In the genomic region with DNA sequence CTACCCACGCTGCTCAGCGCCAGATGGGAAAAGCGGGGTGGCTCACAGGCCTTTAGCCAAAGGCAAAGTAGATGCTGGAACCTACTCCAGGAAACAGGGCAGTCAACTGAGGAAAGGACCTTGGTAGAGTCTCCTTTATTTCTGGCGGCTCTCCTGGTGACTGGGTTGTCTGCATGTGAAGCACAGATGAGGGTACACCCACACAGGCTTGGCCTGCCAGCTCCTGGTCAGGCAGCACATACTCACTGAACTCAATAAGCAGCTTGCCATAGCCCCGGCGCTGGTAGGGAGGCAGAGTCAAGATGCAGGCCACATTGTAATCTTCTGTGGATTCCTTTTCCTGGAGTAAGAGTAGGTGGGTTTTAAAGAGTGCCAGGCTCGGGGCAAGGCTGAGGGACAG, we compare ENCODE assay signal across 24 mouse cellular contexts. TPM values are rescaled to one million over a fixed set of nuclear protein-coding genes. Genes with fewer than 3 reads are reported as not detected.
DNase-seq lines count a peak whose midpoint lies in the region; ATAC-seq and TF ChIP-seq lines count a peak whose summit lies in the region.
"Had no signal": no experiment of that assay in that cellular context is flagged by ENCODE, and none has a peak within 500 bp of the region (broad histone marks: within the 10 kb centered on the region; RNA-seq: fewer than 3 reads in every experiment).

No protein-coding gene starts in this region.

- H3K27ac ChIP-seq in embryonic facial prominence, embryonic 13.5 days = no peak overlapping the region
- no peak overlapping the region for H3K27ac ChIP-seq in embryonic facial prominence, embryonic 10.5 days (replicated peaks)
- H3K27ac ChIP-seq in layer of hippocampus, adult 2 months = peak overlapping the region; percentile 32; the same call in 1 of the 2 replicates
- H3K27ac ChIP-seq: embryonic facial prominence, embryonic 15.5 days; forebrain, embryonic 12.5 days; heart, embryonic 10.5 days; heart, embryonic 15.5 days; hindbrain, postnatal 0 days had no signal

- no peak for DNase-seq in embryonic facial prominence, embryonic 10.5 days (ENCODE audit: low spot score)
- peak in 1 of 2 experiments; percentile 21 for DNase-seq in layer of hippocampus, adult 2 months (ENCODE audit: low spot score in 2 of 2)
- DNase-seq in layer of hippocampus, adult 9-10 months (ENCODE audit: low spot score) = no peak
- DNase-seq in right cerebral cortex, adult 18-20 months = peak; percentile 45
- no peak for DNase-seq in right cerebral cortex, postnatal 14 days
- DNase-seq in kidney, postnatal 36 days = no peak
- DNase-seq: adrenal gland, postnatal 14 days; cerebellum, adult 2 months; gastrocnemius, postnatal 10 days; heart, postnatal 14 days had no signal

- peak overlapping the region; percentile 40; the same call in 1 of the 2 replicates for H3K9ac ChIP-seq in embryonic facial prominence, embryonic 13.5 days
- H3K9ac ChIP-seq: embryonic facial prominence, embryonic 15.5 days; forebrain, embryonic 12.5 days; heart, embryonic 15.5 days had no signal

- no peaks in the 10 kb centered on the region for H3K27me3 ChIP-seq in embryonic facial prominence, embryonic 13.5 days
- H3K27me3 ChIP-seq in embryonic facial prominence, embryonic 10.5 days (replicated peaks; ENCODE audit: low read depth, poor library complexity, severe bottlenecking) = no peaks in the 10 kb centered on the region
- H3K27me3 ChIP-seq: CH12.LX; embryonic facial prominence, embryonic 15.5 days; forebrain, embryonic 12.5 days; heart, embryonic 15.5 days; Patski had no signal

- H3K9me3 ChIP-seq in embryonic facial prominence, embryonic 13.5 days = no peaks in the 10 kb centered on the region
- no peaks in the 10 kb centered on the region for H3K9me3 ChIP-seq in embryonic facial prominence, embryonic 10.5 days
- H3K9me3 ChIP-seq: embryonic facial prominence, embryonic 15.5 days; forebrain, embryonic 12.5 days; heart, embryonic 10.5 days; heart, embryonic 15.5 days had no signal

- peaks cover 64% of the 10 kb centered on the region for H3K36me3 ChIP-seq in embryonic facial prominence, embryonic 13.5 days
- peaks cover 64% of the 10 kb centered on the region for H3K36me3 ChIP-seq in embryonic facial prominence, embryonic 10.5 days (replicated peaks)

- no peak overlapping the region for H3K4me2 ChIP-seq in embryonic facial prominence, embryonic 13.5 days
- H3K4me2 ChIP-seq: embryonic facial prominence, embryonic 15.5 days; forebrain, embryonic 12.5 days; heart, embryonic 15.5 days had no signal

- peaks cover 37% of the 10 kb centered on the region for H3K4me1 ChIP-seq in embryonic facial prominence, embryonic 13.5 days
- H3K4me1 ChIP-seq in embryonic facial prominence, embryonic 10.5 days = peaks cover 30% of the 10 kb centered on the region

- WGBS in embryonic facial prominence, embryonic 13.5 days = 89% methylated on average over 7 of the region's 7 CpGs
- 94% methylated on average over 7 of the region's 7 CpGs for WGBS in embryonic facial prominence, embryonic 10.5 days

- no peak for TF ChIP-seq CTCF in layer of hippocampus, adult 2 months (conservative IDR thresholded peaks at IDR 0.05)

- no peak overlapping the region for H3K4me3 ChIP-seq in embryonic facial prominence, embryonic 13.5 days
- H3K4me3 ChIP-seq in embryonic facial prominence, embryonic 10.5 days = no peak overlapping the region
- H3K4me3 ChIP-seq in layer of hippocampus, adult 2 months = no peak overlapping the region
- H3K4me3 ChIP-seq: embryonic facial prominence, embryonic 15.5 days; erythroblast, embryonic 14.5 days; forebrain, embryonic 12.5 days; heart, embryonic 10.5 days; heart, embryonic 15.5 days had no signal

- ATAC-seq in embryonic facial prominence, embryonic 13.5 days (ENCODE audit: insufficient number of reproducible peaks, insufficient read depth, low FRiP score, low TSS enrichment, low read depth) = no peak
- ATAC-seq: activated CD4-positive, CD25-positive, alpha-beta regulatory T cell, adult 4 months; forebrain, embryonic 16.5 days; hindbrain, postnatal 0 days; Patski had no signal

RNA-seq across cellular contexts. Expression of a gene that starts 3.5 kb away (rescaled TPM):
- polyA plus RNA-seq in embryonic facial prominence, embryonic 13.5 days (2015; fragmentation: Nextera tagmentation; extraction: Ambion mirVana) = 136 and 162 TPM in 2 replicates
- 174 and 177 TPM in 2 replicates for polyA plus RNA-seq in embryonic facial prominence, embryonic 10.5 days (2016; fragmentation: Nextera tagmentation; extraction: Ambion mirVana)
- total RNA-seq in layer of hippocampus, adult 2 months (2021) = 10 to 100 TPM; 80.0 to 88.2 TPM

RNA-seq across cellular contexts. Expression of a gene that starts 4.9 kb away (rescaled TPM):
- 55.8 and 60.0 TPM in 2 replicates for polyA plus RNA-seq in embryonic facial prominence, embryonic 13.5 days (2015; fragmentation: Nextera tagmentation; extraction: Ambion mirVana)
- polyA plus RNA-seq in embryonic facial prominence, embryonic 10.5 days (2016; fragmentation: Nextera tagmentation; extraction: Ambion mirVana) = 59.7 and 60.7 TPM in 2 replicates
- 10 to 100 TPM; 82.8 to 93.0 TPM for total RNA-seq in layer of hippocampus, adult 2 months (2021)

RNA-seq across cellular contexts. Expression of a gene that starts 32.2 kb away (rescaled TPM):
- 47.4 and 53.0 TPM in 2 replicates for polyA plus RNA-seq in embryonic facial prominence, embryonic 13.5 days (2015; fragmentation: Nextera tagmentation; extraction: Ambion mirVana)
- 34.3 and 36.8 TPM in 2 replicates for polyA plus RNA-seq in embryonic facial prominence, embryonic 10.5 days (2016; fragmentation: Nextera tagmentation; extraction: Ambion mirVana)
- total RNA-seq in layer of hippocampus, adult 2 months (2021) = 10 to 100 TPM; 20.6 to 21.0 TPM

RNA-seq across cellular contexts. Expression of a gene that starts 37.3 kb away (rescaled TPM):
- 3.1 and 3.3 TPM in 2 replicates for polyA plus RNA-seq in embryonic facial prominence, embryonic 13.5 days (2015; fragmentation: Nextera tagmentation; extraction: Ambion mirVana)
- polyA plus RNA-seq in embryonic facial prominence, embryonic 10.5 days (2016; fragmentation: Nextera tagmentation; extraction: Ambion mirVana) = 2.1 and 2.6 TPM in 2 replicates
- 1 to 10 TPM; 6.8 to 7.4 TPM for total RNA-seq in layer of hippocampus, adult 2 months (2021)

RNA-seq across cellular contexts. Expression of a gene that starts 44.7 kb away (rescaled TPM):
- polyA plus RNA-seq in embryonic facial prominence, embryonic 13.5 days (2015; fragmentation: Nextera tagmentation; extraction: Ambion mirVana) = 5.8 and 6.4 TPM in 2 replicates
- polyA plus RNA-seq in embryonic facial prominence, embryonic 10.5 days (2016; fragmentation: Nextera tagmentation; extraction: Ambion mirVana) = 0.83 and 1.3 TPM in 2 replicates
- not detected for total RNA-seq in layer of hippocampus, adult 2 months (2021)
- total RNA-seq: adrenal gland, adult 18-20 months; adrenal gland, postnatal 14 days; CH12.LX; gastrocnemius, postnatal 10 days; gastrocnemius, postnatal 4 days; heart, adult 18-20 months; heart, postnatal 14 days; hindbrain, postnatal 0 days had no signal
- polyA plus RNA-seq: activated CD4-positive, CD25-positive, alpha-beta regulatory T cell, adult 4 months; cerebellum, adult 2 months had no signal
